Mouse (Mus musculus) hindbrain, embryonic 16.5 days (tissue): ENCODE results near the gene Nol11. TPM values are rescaled to one million over a fixed set of nuclear protein-coding genes. Genes with fewer than 3 reads are reported as not detected.
"Not testable (repeated sequence)": the region's sequence is repeated elsewhere in the genome, so short reads cannot be mapped to it uniquely, and the experiment has no call there.

ENCODE experiments used
- ATAC-seq: fragments of 200-750 bp; cut with Nextera tagmentation; 2 replicates; pipeline ENCODE4 v1.8.0; 2017; ENCODE audit warnings: moderate TSS enrichment, moderate library complexity
- H3K27ac ChIP-seq: fragments of 300-500 bp; sonication (generic); 2 replicates; pipeline ENCODE4 v1.5.1; 2014; ENCODE audit warnings: low read depth, mild to moderate bottlenecking, control low read depth, low read length, moderate library complexity
- H3K27me3 ChIP-seq: fragments of 300-500 bp; sonication (generic); replicated peaks from 2 replicates; pipeline ENCODE4 v1.6.1; 2014; ENCODE audit warnings: low read length; ENCODE audit not compliant: control insufficient read depth, insufficient read depth
- H3K36me3 ChIP-seq: fragments of 300-500 bp; sonication (generic); 2 replicates; pipeline ENCODE4 v1.6.1; 2014; ENCODE audit warnings: mild to moderate bottlenecking, low read length, moderate library complexity, mixed read lengths; ENCODE audit not compliant: control insufficient read depth, insufficient read depth
- H3K4me1 ChIP-seq: fragments of 300-500 bp; sonication (generic); 2 replicates; pipeline ENCODE4 v1.6.1; 2014; ENCODE audit warnings: low read depth, low read length; ENCODE audit not compliant: control insufficient read depth, insufficient read depth
- H3K4me2 ChIP-seq: fragments of 300-500 bp; sonication (generic); 2 replicates; pipeline ENCODE4 v1.6.1; 2014; ENCODE audit warnings: mild to moderate bottlenecking, low read length, control low read depth, moderate library complexity
- H3K4me3 ChIP-seq: fragments of 300-500 bp; sonication (generic); 2 replicates; pipeline ENCODE4 v1.5.1; 2014; ENCODE audit warnings: mild to moderate bottlenecking, low read length, control low read depth, moderate library complexity
- H3K9ac ChIP-seq: fragments of 300-500 bp; sonication (generic); 2 replicates; pipeline ENCODE4 v1.6.1; 2014; ENCODE audit warnings: low read depth, mild to moderate bottlenecking, control low read depth, low read length, moderate library complexity
- H3K9me3 ChIP-seq: fragments of 300-500 bp; sonication (generic); 2 replicates; pipeline ENCODE4 v1.6.1; 2014; ENCODE audit warnings: mild to moderate bottlenecking, low read length, moderate library complexity; ENCODE audit not compliant: control insufficient read depth
- WGBS: fragments of 180-500 bp; shearing (Covaris S2); extraction: QIAGEN DNeasy Blood & Tissue Kit; methylation state at CpG from one replicate; pipeline ENCODE4 v1.1.7; 2014; 5-methylcytosine and 5-hydroxymethylcytosine counted together
- polyA plus RNA-seq: library from polyadenylated mRNA; unstranded; fragments of >200 nt; fragmentation: Nextera tagmentation; extraction: Ambion mirVana; gene quantifications from 2 replicates; pipeline ENCODE4 v1.2.1, GENCODE M21; 2015

The Nol11 gene
- polyA plus RNA-seq, 1 experiment from 2014 or later: 41.9 TPM

GRCm38 (mm10) chr11:107143956-107144355 is 45.2 kb downstream of the Nol11 start:
- not testable (repeated sequence) for H3K36me3 ChIP-seq, ATAC-seq, H3K27me3 ChIP-seq, H3K9ac ChIP-seq, H3K4me2 ChIP-seq, H3K9me3 ChIP-seq, H3K4me3 ChIP-seq, H3K27ac ChIP-seq, H3K4me1 ChIP-seq
- 96% methylated on average over 11 of the region's 11 CpGs for WGBS

DNA sequence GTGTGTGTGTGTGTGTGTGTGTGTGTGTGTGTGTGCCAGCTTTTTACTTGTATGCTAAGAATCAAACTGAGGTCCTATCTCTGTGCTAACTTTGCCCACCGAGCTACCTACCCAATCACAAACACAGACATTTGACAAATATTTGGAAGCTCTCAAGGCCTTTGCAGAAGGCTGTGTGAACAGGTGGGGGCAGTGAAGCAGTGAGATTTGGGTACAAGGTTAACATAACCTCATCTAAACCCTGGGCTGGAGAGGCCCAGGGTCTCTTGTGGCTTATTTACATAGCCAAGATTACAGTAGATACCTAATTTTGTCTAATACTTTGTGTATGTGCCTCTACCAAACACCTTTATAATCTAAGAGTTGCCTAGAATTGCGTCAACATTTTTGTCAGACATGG is 46.8 kb downstream of the Nol11 start:
- H3K9me3 ChIP-seq: no peaks in the 10 kb centered on the region
- no peak for ATAC-seq
- H3K27me3 ChIP-seq: no peaks in the 10 kb centered on the region

DNA sequence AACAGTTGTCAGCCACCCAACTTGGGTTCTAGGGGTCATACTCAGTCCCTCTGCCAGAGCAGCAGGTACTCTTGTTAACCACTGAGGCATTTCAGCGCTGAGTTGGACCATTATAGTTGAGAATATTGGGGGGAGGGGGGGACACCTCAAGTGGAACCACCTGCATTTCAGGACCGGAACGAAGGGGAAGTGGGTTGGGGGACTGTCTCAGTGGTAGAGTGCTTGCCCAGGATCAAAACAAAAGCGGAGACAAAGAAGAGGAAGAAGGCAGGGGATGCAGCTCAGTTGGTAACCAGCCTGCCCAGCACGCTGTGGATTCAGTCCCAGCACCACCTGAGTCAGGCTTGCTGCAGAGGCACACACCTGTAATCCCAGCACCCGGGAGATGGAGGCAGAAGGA is 48.4 kb downstream of the Nol11 start:
- Histone ChIP-seq H3K27ac (no peak overlapping the region), H3K9me3 (no peaks in the 10 kb centered on the region), H3K27me3 (no peaks in the 10 kb centered on the region), H3K4me1 (no peaks in the 10 kb centered on the region), H3K4me2 (no peak overlapping the region), H3K4me3 (no peak overlapping the region), H3K36me3 (no peaks in the 10 kb centered on the region), H3K9ac (no peak overlapping the region)
- 23% methylated on average over 6 of the region's 6 CpGs for WGBS
- ATAC-seq: no peak

More for the DNA sequence above, 46.8 kb downstream of the Nol11 start:
- no peaks in the 10 kb centered on the region for H3K36me3 ChIP-seq
- H3K27ac ChIP-seq: no peak overlapping the region
- no peaks in the 10 kb centered on the region for H3K4me1 ChIP-seq
- H3K9ac ChIP-seq: no peak overlapping the region
- H3K4me2 ChIP-seq: no peak overlapping the region
- no peak overlapping the region for H3K4me3 ChIP-seq
- 93% methylated on average over 2 of the region's 2 CpGs for WGBS

GRCm38 (mm10) chr11:107138633-107139032 is 50.5 kb downstream of the Nol11 start:
- no peak overlapping the region for H3K4me3 ChIP-seq
- no peaks in the 10 kb centered on the region for H3K4me1 ChIP-seq
- no peaks in the 10 kb centered on the region for H3K36me3 ChIP-seq
- ATAC-seq: no peak
- no peaks in the 10 kb centered on the region for H3K27me3 ChIP-seq
- H3K27ac ChIP-seq: no peak overlapping the region
- H3K4me2 ChIP-seq: no peak overlapping the region
- 80% methylated on average over 3 of the region's 3 CpGs for WGBS
- no peak overlapping the region for H3K9ac ChIP-seq
- no peaks in the 10 kb centered on the region for H3K9me3 ChIP-seq

GRCm38 (mm10) chr11:107137593-107137992 is 51.6 kb downstream of the Nol11 start:
- no peak for ATAC-seq
- H3K9ac ChIP-seq: no peak overlapping the region
- 97% methylated on average over 6 of the region's 6 CpGs for WGBS

DNA sequence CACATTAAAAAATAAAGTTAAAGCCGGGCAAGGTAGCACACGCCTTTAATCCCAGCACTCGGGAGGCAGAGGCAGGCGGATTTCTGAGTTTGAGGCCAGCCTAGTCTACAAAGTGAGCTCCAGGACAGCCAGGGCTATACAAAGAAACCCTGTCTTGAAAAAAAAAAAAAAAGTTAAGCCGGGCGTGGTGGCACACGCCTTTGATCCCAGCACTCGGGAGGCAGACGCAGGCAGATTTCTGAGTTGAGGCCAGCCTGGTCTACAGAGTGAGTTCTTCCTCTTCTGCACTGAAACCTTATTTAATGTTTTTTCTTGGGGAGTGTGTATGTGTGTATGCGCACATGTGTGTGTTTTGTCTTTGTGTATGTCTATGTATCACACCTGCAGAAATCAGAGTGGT is 52.7 kb downstream of the Nol11 start:
- not testable (repeated sequence) for H3K27ac ChIP-seq, H3K4me3 ChIP-seq, H3K36me3 ChIP-seq, H3K9ac ChIP-seq, H3K9me3 ChIP-seq, H3K27me3 ChIP-seq, ATAC-seq, H3K4me2 ChIP-seq, H3K4me1 ChIP-seq
- WGBS: 95% methylated on average over 10 of the region's 10 CpGs

More at GRCm38 (mm10) chr11:107137593-107137992, 51.6 kb downstream of the Nol11 start:
- H3K36me3 ChIP-seq: no peaks in the 10 kb centered on the region
- H3K4me1 ChIP-seq: peaks cover 2% of the 10 kb centered on the region
- H3K27ac ChIP-seq: no peak overlapping the region
- H3K4me2 ChIP-seq: no peak overlapping the region
- no peak overlapping the region for H3K4me3 ChIP-seq
- H3K27me3 ChIP-seq: no peaks in the 10 kb centered on the region
- no peaks in the 10 kb centered on the region for H3K9me3 ChIP-seq

DNA sequence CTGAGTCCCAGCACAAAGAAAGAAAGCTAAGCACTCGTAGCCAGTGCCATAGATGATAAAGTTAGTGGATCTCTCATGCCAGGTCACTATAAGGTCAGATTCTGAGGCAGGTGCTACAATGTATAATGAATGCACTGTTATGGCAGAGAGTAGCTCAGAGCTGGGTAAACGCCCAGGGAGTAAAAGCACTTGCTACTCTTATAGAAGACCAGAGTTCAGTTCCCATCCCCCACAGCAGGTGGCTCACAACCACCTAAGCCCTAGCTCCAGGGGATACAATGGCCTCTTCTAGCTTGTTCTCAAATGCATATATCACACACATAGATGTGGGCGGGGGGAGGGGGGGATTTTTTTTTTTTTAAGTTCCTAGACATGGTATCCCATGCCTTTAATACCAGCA is 53.4 kb downstream of the Nol11 start:
- H3K4me2 ChIP-seq: no peak overlapping the region
- no peak for ATAC-seq
- no peak overlapping the region for H3K27ac ChIP-seq
- H3K9ac ChIP-seq: no peak overlapping the region
- H3K36me3 ChIP-seq: no peaks in the 10 kb centered on the region
- H3K4me1 ChIP-seq: peaks cover 6% of the 10 kb centered on the region
- no peak overlapping the region for H3K4me3 ChIP-seq
- no peaks in the 10 kb centered on the region for H3K9me3 ChIP-seq
- no peaks in the 10 kb centered on the region for H3K27me3 ChIP-seq
- WGBS: 53% methylated on average over 3 of the region's 3 CpGs

- WGBS: under 1% methylated on average over 16 of the region's 16 CpGs
Measured at GRCm38 (mm10) chr11:107132426-107132825, 56.8 kb downstream of the Nol11 start.

GRCm38 (mm10) chr11:107131749-107132421 is 57.3 kb downstream of the Nol11 start, which contains the start of gene Bptf:
TSS of gene Bptf (minus strand) at chr11:107132127.
- H3K4me1 ChIP-seq: peaks cover 20% of the 10 kb centered on the region
- 0% methylated on average over 39 of the region's 94 CpGs for WGBS
- no peaks in the 10 kb centered on the region for H3K9me3 ChIP-seq
- no peaks in the 10 kb centered on the region for H3K27me3 ChIP-seq
- peak within 1 kb of the TSS; percentile 92 for H3K4me3 ChIP-seq
- H3K4me2 ChIP-seq: peak within 1 kb of the TSS; percentile 88
- H3K9ac ChIP-seq: peak within 1 kb of the TSS; percentile 98
- ATAC-seq: peak; percentile 97
- H3K27ac ChIP-seq: peak within 1 kb of the TSS; percentile 98
- H3K36me3 ChIP-seq: no peaks in the 10 kb centered on the region

More at GRCm38 (mm10) chr11:107132426-107132825, 56.8 kb downstream of the Nol11 start:
- H3K9ac ChIP-seq: peak overlapping the region; percentile 98
- H3K27me3 ChIP-seq: no peaks in the 10 kb centered on the region
- H3K36me3 ChIP-seq: no peaks in the 10 kb centered on the region
- H3K4me1 ChIP-seq: peaks cover 20% of the 10 kb centered on the region
- H3K4me2 ChIP-seq: peak overlapping the region; percentile 88
- H3K27ac ChIP-seq: peak overlapping the region; percentile 54; the same call in 1 of the 2 replicates
- H3K9me3 ChIP-seq: no peaks in the 10 kb centered on the region
- H3K4me3 ChIP-seq: peak overlapping the region; percentile 92
- ATAC-seq: peak; percentile 53
